Mouse (Mus musculus): ENCODE measurements around the gene Alpk3.

DNA sequence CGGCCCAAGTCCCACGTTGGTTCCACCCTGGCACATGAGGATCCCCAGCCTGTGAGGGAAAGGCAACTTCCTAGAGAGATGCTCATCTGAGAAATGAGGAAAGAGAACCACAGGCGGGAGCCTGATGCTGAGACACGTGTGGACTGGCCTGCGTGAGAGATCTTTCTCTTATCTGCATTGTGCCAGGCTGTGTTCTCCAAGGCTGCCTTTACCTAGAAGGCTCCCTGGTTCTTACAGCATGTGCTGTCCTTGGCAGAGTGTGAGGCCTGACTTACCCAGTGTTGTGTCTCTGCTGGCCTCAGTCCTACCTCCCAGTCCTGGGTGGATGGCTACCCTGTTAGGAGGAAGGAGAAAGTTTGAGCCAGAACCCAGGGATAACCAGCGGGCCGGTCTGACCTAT lies 45.5 kb downstream of the Alpk3 start:
- TF ChIP-seq CTCF (IDR thresholded peaks at IDR 0.05; ENCODE audit: low read depth) (no peak), EP300 (optimal IDR thresholded peaks at IDR 0.05) (no peak)
